Mouse (Mus musculus): ENCODE results near the gene Amotl2.

- TF ChIP-seq MAX (IDR thresholded peaks at IDR 0.05; ENCODE audit: low read depth) = no peak
- TF ChIP-seq E2F4 (IDR thresholded peaks at IDR 0.05; ENCODE audit: insufficient read depth) = no peak
- TF ChIP-seq MYOD1 (IDR thresholded peaks at IDR 0.05; ENCODE audit: control insufficient read depth in 1 of 3, insufficient read length in 2 of 3, low read depth in 2 of 3) = no peak
- no peak for TF ChIP-seq POLR2A (IDR thresholded peaks at IDR 0.05; ENCODE audit: insufficient read length, low read depth)
- TF ChIP-seq POLR2AphosphoS2 (IDR thresholded peaks at IDR 0.05; ENCODE audit: insufficient read length, low read depth) = no peak
- no peak for TF ChIP-seq TCF12 (IDR thresholded peaks at IDR 0.05; ENCODE audit: insufficient read depth, poor library complexity, severe bottlenecking)
- TF ChIP-seq CEBPB (IDR thresholded peaks at IDR 0.05; ENCODE audit: insufficient read depth, poor library complexity, severe bottlenecking) = no peak
Measured at GRCm38 (mm10) chr9:102689406-102689939, 27.0 kb upstream of the Amotl2 start.

All from myocyte (in vitro differentiated cells).